Mouse (Mus musculus): ENCODE results near the gene Fbxl5. TPM values are rescaled to one million over a fixed set of nuclear protein-coding genes. Genes with fewer than 3 reads are reported as not detected.

Fbxl5 gene
- polyA plus RNA-seq, 1 experiment from 2014 or later: 71.3 TPM

- WGBS: 83% methylated on average over 3 of the region's 3 CpGs
- no peak overlapping the region for H3K4me2 ChIP-seq (replicated peaks; ENCODE audit: low read depth, low read length)
- ATAC-seq (ENCODE audit: insufficient number of reproducible peaks, insufficient read depth, low FRiP score, low read depth): no peak
- no peak overlapping the region for H3K27ac ChIP-seq (ENCODE audit: low read length)
- H3K9me3 ChIP-seq (ENCODE audit: control insufficient read depth, low read depth, low read length): no peaks in the 10 kb centered on the region
- peaks cover 29% of the 10 kb centered on the region for H3K36me3 ChIP-seq (ENCODE audit: control insufficient read depth, insufficient read depth, low read length)
- H3K9ac ChIP-seq (replicated peaks; ENCODE audit: low read depth, low read length): no peak overlapping the region
- H3K27me3 ChIP-seq (ENCODE audit: control insufficient read depth, insufficient read depth, low read length): no peaks in the 10 kb centered on the region
- H3K4me1 ChIP-seq (ENCODE audit: control insufficient read depth, insufficient read depth, low read length): no peaks in the 10 kb centered on the region
- H3K4me3 ChIP-seq (ENCODE audit: low read depth, low read length): no peak overlapping the region
Observed at GRCm38 (mm10) chr5:43770618-43771354, 50.7 kb downstream of the Fbxl5 start.

- no peak overlapping the region for H3K27ac ChIP-seq (ENCODE audit: low read length)
- 84% methylated on average over 3 of the region's 3 CpGs for WGBS
- H3K4me1 ChIP-seq (ENCODE audit: control insufficient read depth, insufficient read depth, low read length): no peaks in the 10 kb centered on the region
- no peaks in the 10 kb centered on the region for H3K27me3 ChIP-seq (ENCODE audit: control insufficient read depth, insufficient read depth, low read length)
- no peak overlapping the region for H3K9ac ChIP-seq (replicated peaks; ENCODE audit: low read depth, low read length)
- H3K9me3 ChIP-seq (ENCODE audit: control insufficient read depth, low read depth, low read length): no peaks in the 10 kb centered on the region
- no peak for ATAC-seq (ENCODE audit: insufficient number of reproducible peaks, insufficient read depth, low FRiP score, low read depth)
- no peak overlapping the region for H3K4me3 ChIP-seq (ENCODE audit: low read depth, low read length)
- H3K4me2 ChIP-seq (replicated peaks; ENCODE audit: low read depth, low read length): no peak overlapping the region
- H3K36me3 ChIP-seq (ENCODE audit: control insufficient read depth, insufficient read depth, low read length): peaks cover 7% of the 10 kb centered on the region
Observed at GRCm38 (mm10) chr5:43749092-43749491, 72.3 kb downstream of the Fbxl5 start.

GRCm38 (mm10) chr5:43748039-43748438 lies 73.4 kb downstream of the Fbxl5 start:
- H3K9ac ChIP-seq (replicated peaks; ENCODE audit: low read depth, low read length): no peak overlapping the region
- no peak overlapping the region for H3K4me2 ChIP-seq (replicated peaks; ENCODE audit: low read depth, low read length)
- H3K36me3 ChIP-seq (ENCODE audit: control insufficient read depth, insufficient read depth, low read length): peaks cover 9% of the 10 kb centered on the region
- 86% methylated on average over 4 of the region's 4 CpGs for WGBS
- H3K4me1 ChIP-seq (ENCODE audit: control insufficient read depth, insufficient read depth, low read length): no peaks in the 10 kb centered on the region
- no peak for ATAC-seq (ENCODE audit: insufficient number of reproducible peaks, insufficient read depth, low FRiP score, low read depth)
- H3K27ac ChIP-seq (ENCODE audit: low read length): no peak overlapping the region
- no peaks in the 10 kb centered on the region for H3K27me3 ChIP-seq (ENCODE audit: control insufficient read depth, insufficient read depth, low read length)
- no peak overlapping the region for H3K4me3 ChIP-seq (ENCODE audit: low read depth, low read length)
- H3K9me3 ChIP-seq (ENCODE audit: control insufficient read depth, low read depth, low read length): no peaks in the 10 kb centered on the region

DNA sequence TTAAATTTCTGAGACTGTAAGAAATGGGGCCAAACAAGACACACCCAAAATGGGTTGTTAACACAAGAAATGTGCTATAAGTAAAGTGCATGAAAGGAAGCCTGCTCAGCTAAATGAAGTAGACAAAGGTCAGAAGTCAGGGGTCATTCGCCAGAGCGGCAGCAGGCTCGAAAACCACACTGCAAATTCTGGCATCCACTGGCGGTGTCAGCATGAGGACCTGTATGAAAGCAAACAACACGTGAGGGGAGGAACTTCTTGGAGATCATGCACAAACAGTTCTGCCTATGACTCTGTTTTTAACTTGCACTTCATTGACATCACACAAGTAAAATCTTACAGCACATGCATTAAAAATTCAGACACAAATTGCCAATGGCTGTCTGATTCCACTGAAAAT lies 76.3 kb downstream of the Fbxl5 start:
- no peak for ATAC-seq (ENCODE audit: insufficient number of reproducible peaks, insufficient read depth, low FRiP score, low read depth)
- no peak overlapping the region for H3K9ac ChIP-seq (replicated peaks; ENCODE audit: low read depth, low read length)
- no peaks in the 10 kb centered on the region for H3K4me1 ChIP-seq (ENCODE audit: control insufficient read depth, insufficient read depth, low read length)
- no peak overlapping the region for H3K27ac ChIP-seq (ENCODE audit: low read length)
- 35% methylated on average over 5 of the region's 5 CpGs for WGBS
- no peaks in the 10 kb centered on the region for H3K27me3 ChIP-seq (ENCODE audit: control insufficient read depth, insufficient read depth, low read length)
- no peaks in the 10 kb centered on the region for H3K9me3 ChIP-seq (ENCODE audit: control insufficient read depth, low read depth, low read length)
- H3K4me3 ChIP-seq (ENCODE audit: low read depth, low read length): no peak overlapping the region
- H3K36me3 ChIP-seq (ENCODE audit: control insufficient read depth, insufficient read depth, low read length): peaks cover 25% of the 10 kb centered on the region
- H3K4me2 ChIP-seq (replicated peaks; ENCODE audit: low read depth, low read length): no peak overlapping the region

DNA sequence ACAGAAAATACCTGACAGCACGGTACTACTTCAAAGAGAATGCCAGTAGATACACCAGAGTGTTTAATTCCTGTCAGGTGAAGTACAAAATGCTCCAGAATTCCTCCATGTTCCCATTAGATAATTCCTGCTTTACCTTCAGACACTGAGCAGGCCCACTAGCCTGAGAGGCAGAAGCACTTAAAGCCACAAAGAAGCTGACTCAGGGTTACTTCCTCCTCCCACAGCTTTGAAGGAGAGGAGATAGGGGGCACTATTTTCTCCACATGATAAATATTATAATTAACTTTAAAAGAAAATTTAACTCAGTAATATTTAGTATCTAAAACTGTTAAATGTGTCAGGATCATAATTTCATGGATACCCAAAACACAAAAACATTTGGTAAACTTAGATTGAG lies 77.3 kb downstream of the Fbxl5 start:
- no peak for ATAC-seq (ENCODE audit: insufficient number of reproducible peaks, insufficient read depth, low FRiP score, low read depth)
- Histone ChIP-seq H3K27me3 (ENCODE audit: control insufficient read depth, insufficient read depth, low read length) (no peaks in the 10 kb centered on the region), H3K9me3 (ENCODE audit: control insufficient read depth, low read depth, low read length) (no peaks in the 10 kb centered on the region), H3K4me3 (ENCODE audit: low read depth, low read length) (no peak overlapping the region), H3K4me1 (ENCODE audit: control insufficient read depth, insufficient read depth, low read length) (no peaks in the 10 kb centered on the region), H3K36me3 (ENCODE audit: control insufficient read depth, insufficient read depth, low read length) (peaks cover 24% of the 10 kb centered on the region), H3K4me2 (replicated peaks; ENCODE audit: low read depth, low read length) (no peak overlapping the region), H3K27ac (ENCODE audit: low read length) (no peak overlapping the region), H3K9ac (replicated peaks; ENCODE audit: low read depth, low read length) (no peak overlapping the region)
- 73% methylated on average over 1 of the region's 1 CpGs for WGBS

GRCm38 (mm10) chr5:43732381-43732780 lies 89.1 kb downstream of the Fbxl5 start:
- H3K9ac ChIP-seq (replicated peaks; ENCODE audit: low read depth, low read length): no peak overlapping the region
- no peak for ATAC-seq (ENCODE audit: insufficient number of reproducible peaks, insufficient read depth, low FRiP score, low read depth)
- no peaks in the 10 kb centered on the region for H3K9me3 ChIP-seq (ENCODE audit: control insufficient read depth, low read depth, low read length)
- no peaks in the 10 kb centered on the region for H3K4me1 ChIP-seq (ENCODE audit: control insufficient read depth, insufficient read depth, low read length)
- no peak overlapping the region for H3K27ac ChIP-seq (ENCODE audit: low read length)
- H3K36me3 ChIP-seq (ENCODE audit: control insufficient read depth, insufficient read depth, low read length): peaks cover 25% of the 10 kb centered on the region
- 79% methylated on average over 8 of the region's 8 CpGs for WGBS
- no peak overlapping the region for H3K4me2 ChIP-seq (replicated peaks; ENCODE audit: low read depth, low read length)
- H3K4me3 ChIP-seq (ENCODE audit: low read depth, low read length): no peak overlapping the region
- H3K27me3 ChIP-seq (ENCODE audit: control insufficient read depth, insufficient read depth, low read length): no peaks in the 10 kb centered on the region

DNA sequence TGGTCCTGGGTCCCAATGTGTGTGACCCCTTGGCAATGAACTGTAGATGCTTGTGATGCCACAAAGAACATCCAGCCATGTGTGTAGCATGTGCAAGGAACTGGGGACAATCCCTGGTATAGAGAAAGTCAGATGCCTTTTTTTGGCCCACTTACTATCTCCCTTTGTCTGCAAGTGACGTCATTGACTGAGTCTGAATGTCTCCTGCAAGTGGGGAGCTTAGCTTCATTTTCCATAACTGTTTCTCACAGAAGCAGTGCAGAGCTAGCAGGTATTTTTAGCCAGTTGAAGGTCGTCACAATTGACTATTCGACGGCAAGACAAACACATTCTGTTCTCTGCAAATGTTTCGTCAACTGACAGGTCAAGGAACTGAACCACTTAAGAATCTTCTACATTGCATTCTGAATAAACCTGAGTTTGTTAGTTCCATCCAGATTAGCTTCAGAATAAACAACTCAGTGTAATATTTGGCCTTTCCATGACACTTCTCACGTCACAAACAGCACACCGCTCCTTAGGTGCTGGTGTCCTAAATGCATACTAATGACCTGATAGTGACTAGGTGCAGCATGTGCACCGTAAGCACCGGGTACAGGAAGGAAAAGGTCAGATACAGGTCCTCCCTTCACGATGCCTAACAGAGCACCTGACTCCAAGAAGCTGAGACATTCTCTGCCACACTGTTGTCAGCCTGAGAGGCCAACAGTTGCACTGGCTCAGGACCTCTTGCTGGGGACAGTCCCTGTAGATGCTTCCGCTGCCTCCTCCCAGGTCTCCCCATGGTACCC lies 92.9 kb downstream of the Fbxl5 start:
- WGBS: 76% methylated on average over 11 of the region's 11 CpGs
- Histone ChIP-seq H3K27ac (ENCODE audit: low read length) (no peak overlapping the region), H3K4me2 (replicated peaks; ENCODE audit: low read depth, low read length) (no peak overlapping the region), H3K27me3 (ENCODE audit: control insufficient read depth, insufficient read depth, low read length) (no peaks in the 10 kb centered on the region), H3K36me3 (ENCODE audit: control insufficient read depth, insufficient read depth, low read length) (peaks cover 15% of the 10 kb centered on the region; the same call in 1 of the 2 replicates), H3K4me3 (ENCODE audit: low read depth, low read length) (no peak overlapping the region), H3K9me3 (ENCODE audit: control insufficient read depth, low read depth, low read length) (no peaks in the 10 kb centered on the region), H3K4me1 (ENCODE audit: control insufficient read depth, insufficient read depth, low read length) (no peaks in the 10 kb centered on the region), H3K9ac (replicated peaks; ENCODE audit: low read depth, low read length) (no peak overlapping the region)
- no peak for ATAC-seq (ENCODE audit: insufficient number of reproducible peaks, insufficient read depth, low FRiP score, low read depth)

DNA sequence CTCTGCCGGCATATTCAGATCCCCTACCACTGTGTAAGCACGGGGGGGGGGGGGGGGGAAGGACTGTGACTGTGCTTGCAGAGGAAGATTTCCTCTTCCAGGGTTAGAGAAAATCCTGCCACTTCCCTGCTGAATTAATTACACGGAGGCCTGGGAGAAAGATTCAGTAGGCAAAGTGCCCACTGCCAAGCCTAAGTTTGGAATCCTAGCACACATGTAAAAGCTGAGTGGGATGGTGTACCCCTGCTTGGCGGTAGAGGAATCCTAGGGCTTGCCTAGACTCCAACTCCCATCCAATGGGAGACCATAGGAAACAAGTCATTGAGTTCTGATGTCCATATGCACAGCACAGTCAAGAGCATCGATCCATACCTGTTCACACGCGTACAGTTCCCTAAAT lies 97.6 kb downstream of the Fbxl5 start:
- ATAC-seq (ENCODE audit: insufficient number of reproducible peaks, insufficient read depth, low FRiP score, low read depth): no peak
- no peaks in the 10 kb centered on the region for H3K4me1 ChIP-seq (ENCODE audit: control insufficient read depth, insufficient read depth, low read length)
- H3K36me3 ChIP-seq (ENCODE audit: control insufficient read depth, insufficient read depth, low read length): peaks cover 20% of the 10 kb centered on the region
- no peak overlapping the region for H3K27ac ChIP-seq (ENCODE audit: low read length)
- no peak overlapping the region for H3K4me2 ChIP-seq (replicated peaks; ENCODE audit: low read depth, low read length)
- no peak overlapping the region for H3K9ac ChIP-seq (replicated peaks; ENCODE audit: low read depth, low read length)
- H3K9me3 ChIP-seq (ENCODE audit: control insufficient read depth, low read depth, low read length): no peaks in the 10 kb centered on the region
- H3K4me3 ChIP-seq (ENCODE audit: low read depth, low read length): no peak overlapping the region
- 87% methylated on average over 7 of the region's 7 CpGs for WGBS
- H3K27me3 ChIP-seq (ENCODE audit: control insufficient read depth, insufficient read depth, low read length): no peaks in the 10 kb centered on the region

Data from stomach, embryonic 14.5 days (tissue).